Mouse (Mus musculus): ENCODE measurements around the gene Pcnx2.

Gene Pcnx2

GRCm38 (mm10) chr8:125889920-125890319, 8.2 kb downstream of the Pcnx2 start:
- no peak for DNase-seq

DNA sequence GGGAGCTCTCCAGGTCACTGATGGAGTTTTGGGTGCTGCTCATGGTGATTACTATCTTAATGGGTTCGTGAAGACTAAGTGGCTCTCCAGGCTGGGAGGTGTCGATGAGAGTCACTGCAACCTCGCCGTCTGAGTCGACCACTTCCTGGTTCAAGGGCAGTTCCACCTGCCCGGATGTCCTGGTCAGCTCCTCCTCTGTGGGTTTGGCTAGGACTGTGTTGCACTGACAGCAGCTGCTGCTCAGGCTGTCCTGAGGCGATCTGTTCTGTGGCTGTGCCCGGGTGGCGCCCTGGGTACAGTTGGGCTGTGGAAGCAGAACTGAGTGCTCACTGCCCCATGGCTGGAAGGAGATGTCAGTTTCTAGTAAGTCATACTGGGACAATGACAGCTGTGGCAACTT, 10.6 kb downstream of the Pcnx2 start:
- DNase-seq = no peak

GRCm38 (mm10) chr8:125880447-125880846, 17.7 kb downstream of the Pcnx2 start:
- DNase-seq = no peak

- DNase-seq = no peak
Observed at GRCm38 (mm10) chr8:125873250-125873534, 24.9 kb downstream of the Pcnx2 start.

GRCm38 (mm10) chr8:125872501-125873249, 25.4 kb downstream of the Pcnx2 start:
- DNase-seq = no peak

- peak; percentile 75 for DNase-seq
Observed at GRCm38 (mm10) chr8:125870821-125871321, 27.2 kb downstream of the Pcnx2 start.

- DNase-seq = no peak
Observed at GRCm38 (mm10) chr8:125870179-125870702, 27.9 kb downstream of the Pcnx2 start.

DNA sequence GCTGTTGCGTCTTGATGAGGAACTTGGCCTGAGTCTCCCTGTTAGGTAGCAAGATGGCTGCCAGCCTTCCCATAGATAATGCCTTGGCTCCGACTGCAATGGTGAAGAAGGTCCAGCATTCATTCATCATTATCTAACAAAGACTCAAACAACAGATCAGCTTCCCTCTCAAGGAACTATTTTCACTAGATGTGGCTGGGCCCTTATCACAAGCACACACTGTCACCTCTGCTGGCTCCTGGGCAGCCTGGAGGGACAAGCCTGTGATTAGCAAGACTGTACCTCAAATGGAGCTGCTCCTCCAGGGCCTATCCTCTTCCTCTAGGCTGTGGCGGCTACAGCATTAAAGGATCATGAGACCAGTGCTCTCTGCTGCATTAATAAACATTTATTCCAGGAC, 28.4 kb downstream of the Pcnx2 start:
- DNase-seq = no peak

DNA sequence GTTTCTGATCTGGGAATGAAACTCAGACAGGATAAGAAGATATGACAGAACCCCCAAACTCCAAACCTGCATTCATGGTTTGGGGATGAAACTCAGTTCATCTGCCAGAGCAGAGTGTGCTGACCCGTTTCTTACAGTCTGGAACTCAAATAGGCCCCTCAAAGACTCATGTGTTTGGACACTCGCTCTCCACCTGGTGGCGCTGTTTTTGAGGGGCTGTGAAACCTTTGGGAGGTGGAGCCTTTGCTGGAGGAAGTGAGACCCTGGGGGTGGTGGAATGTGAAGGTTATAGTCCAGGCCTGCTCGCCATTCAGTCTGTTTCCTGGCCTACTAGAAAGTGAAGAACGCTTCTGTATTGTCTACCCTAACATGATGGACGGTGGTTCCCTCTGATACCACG, 29.6 kb downstream of the Pcnx2 start:
- no peak for DNase-seq

DNA sequence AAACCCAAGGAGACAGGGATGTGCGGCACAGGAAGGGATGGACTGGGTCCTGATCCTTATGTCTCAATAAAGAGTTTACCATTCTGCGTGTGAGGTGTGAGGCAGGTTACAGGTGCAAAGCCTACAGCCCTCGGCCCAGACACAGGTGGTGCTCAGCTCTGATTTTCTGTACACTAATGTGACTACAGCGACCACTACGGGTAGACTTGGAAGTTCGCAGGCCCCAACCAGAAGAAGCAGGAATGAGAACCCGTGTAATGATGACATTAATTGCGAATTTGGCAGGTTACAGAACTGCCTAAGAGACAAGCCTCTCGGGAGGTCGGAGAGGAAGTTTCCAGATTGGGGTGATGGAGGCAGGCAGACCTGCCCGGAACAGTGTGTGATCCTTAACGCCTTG, 32.0 kb downstream of the Pcnx2 start:
- no peak for DNase-seq

- DNase-seq = no peak
Observed at GRCm38 (mm10) chr8:125857251-125857650, 40.9 kb downstream of the Pcnx2 start.

GRCm38 (mm10) chr8:125856160-125856559, 42.0 kb downstream of the Pcnx2 start:
- DNase-seq = no peak

DNA sequence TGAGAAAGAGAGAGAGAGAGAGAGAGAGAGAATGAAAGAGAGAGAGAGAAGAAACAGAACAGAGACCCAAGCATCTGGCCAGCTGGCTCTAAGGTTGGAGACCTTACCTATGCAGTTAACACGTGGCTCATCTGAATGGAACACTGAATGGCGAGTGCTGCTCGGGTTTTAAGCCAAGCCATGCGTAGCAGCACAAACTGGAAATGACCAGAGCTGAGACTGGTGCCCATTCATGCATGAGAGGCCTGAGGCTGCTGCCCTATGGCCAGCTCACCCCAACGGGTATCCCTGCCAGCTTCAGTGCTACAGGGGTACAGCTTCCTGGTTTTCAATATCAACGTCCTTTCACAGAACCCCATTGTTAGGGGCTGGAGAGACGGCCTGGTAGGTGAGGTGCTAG, 43.7 kb downstream of the Pcnx2 start:
- no peak for DNase-seq

- no peak for DNase-seq
Observed at GRCm38 (mm10) chr8:125853300-125853699, 44.8 kb downstream of the Pcnx2 start.

DNA sequence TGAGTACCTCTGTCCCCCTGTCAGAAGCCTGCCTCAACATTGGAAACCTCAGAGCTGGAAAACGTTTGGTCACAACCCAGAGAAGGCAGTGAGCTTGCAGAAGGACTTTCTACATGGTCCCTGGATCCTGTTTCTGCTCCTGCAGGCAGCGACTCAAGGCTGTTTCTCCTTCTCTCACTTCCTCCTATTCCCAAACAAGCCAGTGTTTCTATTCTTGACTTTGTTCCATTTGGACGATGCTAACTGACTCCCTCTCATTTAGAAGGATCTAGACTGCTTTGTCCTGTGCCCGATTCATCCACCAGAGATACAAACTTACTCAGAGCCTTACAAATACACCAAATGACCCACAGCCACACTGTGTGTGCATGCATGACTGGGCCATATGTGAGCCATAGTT, 48.9 kb downstream of the Pcnx2 start:
- DNase-seq = no peak

- DNase-seq = no peak
Observed at GRCm38 (mm10) chr8:125847842-125848241, 50.3 kb downstream of the Pcnx2 start.

- no peak for DNase-seq
Observed at GRCm38 (mm10) chr8:125845281-125845680, 52.8 kb downstream of the Pcnx2 start.

DNA sequence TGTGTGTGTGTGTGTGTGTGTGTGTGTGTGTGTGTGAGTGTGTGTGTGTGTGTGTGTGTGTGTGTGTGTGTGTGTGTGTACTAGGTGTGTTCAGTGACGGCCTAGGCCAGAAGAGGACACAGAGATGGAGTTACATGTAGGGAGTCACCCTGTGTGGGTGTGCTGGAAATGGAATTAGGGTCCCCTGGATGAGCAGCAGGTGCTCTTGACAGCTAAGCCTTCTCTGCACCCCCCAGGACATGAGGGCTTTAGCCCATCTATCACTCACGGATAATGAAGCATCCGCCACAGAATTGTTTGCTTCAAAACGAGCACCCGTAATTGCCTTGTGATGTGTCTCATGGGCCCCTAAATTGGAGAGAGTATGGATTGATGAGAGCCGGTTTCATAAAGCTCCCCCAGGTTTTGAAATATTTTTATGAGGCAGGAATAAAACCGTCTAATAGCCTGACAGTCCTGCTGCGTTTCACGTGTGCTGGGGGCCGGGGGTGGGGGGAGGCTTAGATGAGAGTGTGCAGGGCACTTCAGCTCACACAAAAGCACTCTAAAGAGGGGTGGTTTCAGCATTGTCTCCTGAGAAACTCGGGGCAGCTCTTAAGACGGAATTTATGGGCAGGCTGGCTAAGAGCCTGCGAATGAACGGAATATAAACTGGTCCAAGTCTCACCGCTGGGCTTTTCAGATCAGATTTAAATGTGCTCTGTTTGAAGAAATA, 54.8 kb downstream of the Pcnx2 start:
- DNase-seq = no peak

GRCm38 (mm10) chr8:125842158-125842557, 56.0 kb downstream of the Pcnx2 start:
- DNase-seq = no peak

DNA sequence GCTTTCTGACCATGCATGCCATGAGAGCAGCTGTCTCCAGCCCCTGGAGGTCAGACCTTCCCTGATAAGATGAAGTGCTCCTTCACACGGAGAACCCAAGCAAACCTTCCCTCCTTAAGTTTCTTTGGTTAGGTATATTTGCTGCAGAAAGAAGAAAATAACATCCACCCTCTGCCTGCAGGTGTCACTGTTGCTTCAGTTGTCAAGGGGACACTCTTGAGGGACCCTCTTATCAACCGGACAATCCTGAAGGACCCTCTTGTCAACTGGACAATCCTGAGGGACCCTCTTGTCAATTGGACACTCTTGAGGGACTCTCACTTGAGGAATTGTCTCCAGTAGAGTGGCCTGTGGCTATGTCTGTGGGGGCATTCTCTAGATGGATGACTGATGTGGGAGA, 73.4 kb downstream of the Pcnx2 start:
- DNase-seq = no peak

GRCm38 (mm10) chr8:125823719-125824118, 74.4 kb downstream of the Pcnx2 start:
- DNase-seq = peak; percentile 16

DNA sequence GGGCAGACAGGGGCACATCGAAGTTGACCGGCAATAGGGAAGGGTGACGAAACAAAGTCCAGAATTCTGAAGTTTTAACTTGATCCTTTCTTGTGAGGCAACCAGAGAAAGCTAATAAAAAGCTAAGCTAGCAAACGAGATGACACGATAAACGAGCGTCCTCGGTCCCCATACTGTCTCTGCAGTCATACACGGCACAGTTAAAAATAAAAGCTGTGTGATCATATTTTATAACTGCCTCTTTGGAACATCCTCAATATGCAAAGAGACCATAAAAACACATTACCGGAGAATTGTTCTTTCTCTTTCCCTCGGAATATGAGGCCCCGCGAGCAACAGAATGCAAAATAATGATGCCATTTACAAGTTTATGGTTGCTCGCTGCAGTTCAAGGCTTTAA, 76.1 kb downstream of the Pcnx2 start:
- DNase-seq = no peak

DNA sequence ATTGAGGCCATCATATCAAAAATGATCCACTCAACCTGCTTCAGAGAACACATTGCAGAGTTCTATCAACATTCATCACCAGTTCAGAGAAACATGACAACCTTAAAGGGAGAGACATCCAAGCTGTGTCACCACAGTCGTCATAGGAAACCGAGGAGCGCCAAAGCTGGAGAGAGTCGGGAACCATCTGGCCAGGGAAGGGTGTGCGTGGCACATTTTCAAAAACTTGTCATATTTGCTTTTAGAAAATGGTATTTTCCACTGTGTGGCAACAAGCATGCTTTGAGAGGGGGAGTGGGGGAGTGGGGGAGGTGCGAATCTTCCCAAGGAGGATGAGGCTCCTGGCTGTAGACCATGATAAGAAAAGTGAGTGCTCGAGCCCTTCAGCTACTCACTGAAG, 78.3 kb downstream of the Pcnx2 start:
- peak; percentile 58 for DNase-seq

- no peak for DNase-seq
Observed at GRCm38 (mm10) chr8:125818796-125819195, 79.3 kb downstream of the Pcnx2 start.

All from right cerebral cortex, postnatal 4 days (tissue).